Comparison of ENCODE assay signal across 9 mouse cellular contexts in the genomic region with DNA sequence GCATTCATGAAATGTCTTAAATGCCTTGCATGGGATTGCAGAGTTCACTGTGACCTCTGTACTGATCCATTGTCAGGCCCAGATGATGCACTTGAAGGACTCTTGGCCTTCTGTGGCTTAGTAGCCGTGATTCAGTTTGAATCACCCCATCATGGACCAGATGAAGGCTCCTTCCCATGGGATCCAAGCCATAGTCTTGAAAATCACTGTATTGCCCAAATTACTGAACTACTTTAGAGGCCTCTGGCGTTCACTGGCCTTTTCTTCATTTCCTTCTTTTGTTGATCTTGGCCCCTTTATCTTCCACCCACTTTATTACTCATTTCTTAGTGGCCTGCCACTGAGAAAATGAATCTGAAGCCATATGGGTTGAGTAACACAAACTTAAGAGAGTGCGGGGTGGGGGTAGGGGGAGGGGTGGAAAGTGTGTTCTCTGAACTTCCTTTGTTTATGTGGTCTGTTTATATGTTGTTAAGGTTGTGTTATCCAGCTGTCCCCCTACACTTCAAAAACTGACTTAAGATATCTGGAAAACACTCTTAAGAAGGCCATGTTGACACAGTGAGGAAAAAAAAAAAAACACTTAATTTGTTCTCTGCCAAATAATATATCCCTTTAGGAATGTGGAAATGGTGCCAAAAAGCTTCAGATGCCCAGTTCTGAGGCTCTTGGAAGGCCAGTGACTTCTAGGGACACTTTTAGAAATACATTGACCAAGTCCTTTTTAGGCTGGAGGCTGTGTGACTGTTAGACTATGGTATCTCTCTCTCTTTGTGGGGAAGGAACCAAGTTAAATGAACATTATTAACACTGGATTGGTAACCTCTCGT. TPM values are rescaled to one million over a fixed set of nuclear protein-coding genes. Genes with fewer than 3 reads are reported as not detected.
DNase-seq lines count a peak whose midpoint lies in the region; ATAC-seq and TF ChIP-seq lines count a peak whose summit lies in the region.
"Had no signal": no experiment of that assay in that cellular context is flagged by ENCODE, and none has a peak within 500 bp of the region (broad histone marks: within the 10 kb centered on the region; RNA-seq: fewer than 3 reads in every experiment).

No protein-coding gene starts in this region.

- peak; percentile 36; the same call in 1 of the 2 replicates for ATAC-seq in liver, postnatal 0 days
- peak; percentile 36 for ATAC-seq in granulocyte monocyte progenitor cell, adult 5-6 weeks (replicated peaks; ENCODE audit: poor library complexity, severe bottlenecking)
- no peak for ATAC-seq in megakaryocyte-erythroid progenitor cell, adult 5-6 weeks (replicated peaks; ENCODE audit: low FRiP score, low TSS enrichment, poor library complexity, severe bottlenecking)

- peak overlapping the region; percentile 35; the same call in 1 of the 2 replicates for H3K27ac ChIP-seq in liver, postnatal 0 days (ENCODE audit: low read depth)
- peak overlapping the region; percentile 82 for H3K27ac ChIP-seq in macrophage

- H3K27me3 ChIP-seq in liver, postnatal 0 days (ENCODE audit: insufficient read depth, low read length), result no peaks in the 10 kb centered on the region

- TF ChIP-seq EP300 in liver, postnatal 0 days (IDR thresholded peaks at IDR 0.05; ENCODE audit: low read depth), result no peak

- no peak for TF ChIP-seq CTCF in liver, postnatal 0 days (IDR thresholded peaks at IDR 0.05; ENCODE audit: low read depth)

- H3K9ac ChIP-seq in liver, postnatal 0 days (replicated peaks), result no peak overlapping the region

- no peak overlapping the region for H3K4me3 ChIP-seq in liver, postnatal 0 days (ENCODE audit: low read depth, low read length)
- no peak overlapping the region for H3K4me3 ChIP-seq in macrophage (ENCODE audit: inconsistent target)

- no peaks in the 10 kb centered on the region for H3K9me3 ChIP-seq in liver, postnatal 0 days (ENCODE audit: low read length)

- H3K4me2 ChIP-seq in liver, postnatal 0 days (ENCODE audit: low read depth, low read length), result no peak overlapping the region

- peaks cover 4% of the 10 kb centered on the region; the same call in 1 of the 2 replicates for H3K79me2 ChIP-seq in macrophage (ENCODE audit: inconsistent target)

- peak; percentile 23 for DNase-seq in liver, postnatal 0 days
- no peak for DNase-seq in liver
- peak; percentile 13 for DNase-seq in kidney, adult 18-20 months
- no peak for DNase-seq in layer of hippocampus, postnatal 10 days (ENCODE audit: low spot score in 2 of 2)
- DNase-seq in cerebellum, adult 9-10 months, result no peak
- DNase-seq: thymus, postnatal 14 days had no signal

- peaks cover 15% of the 10 kb centered on the region for H3K4me1 ChIP-seq in liver, postnatal 0 days (ENCODE audit: insufficient read depth)

- WGBS in liver, postnatal 0 days (ENCODE audit: insufficient replicate concordance), result 63% methylated on average over 4 of the region's 4 CpGs
- WGBS in macrophage (ENCODE audit: missing documents), result 64% methylated on average over 4 of the region's 4 CpGs

- H3K36me3 ChIP-seq in liver, postnatal 0 days (replicated peaks; ENCODE audit: insufficient read depth, low read length), result peaks cover 4% of the 10 kb centered on the region; the same call in 1 of the 2 replicates
- no peaks in the 10 kb centered on the region for H3K36me3 ChIP-seq in macrophage (ENCODE audit: inconsistent target)

RNA-seq across cellular contexts. Expression of a gene that starts 45.5 kb away (rescaled TPM):
- 8.2 and 8.3 TPM in 2 replicates for polyA plus RNA-seq in liver, postnatal 0 days (2015; fragmentation: Nextera tagmentation; extraction: Ambion mirVana)
- 19.6 and 29.8 TPM in 2 replicates for total RNA-seq in granulocyte monocyte progenitor cell, adult 5-6 weeks (2014; fragmentation: Nextera tagmentation)
- 15.7 and 20.3 TPM in 2 replicates for total RNA-seq in granulocyte monocyte progenitor cell, adult 5-6 weeks (2017)
- 100 to 1,000 TPM in 4 of 26 experiments, 10 to 100 TPM in 22; 12.1 to 115 (median 87.9) TPM for total RNA-seq in macrophage (2018; cell fraction: chromatin; rRNA removed)
- 10 to 100 TPM; 13.9 to 30.7 (median 23.9) TPM for total RNA-seq in macrophage (2018; cell fraction: cytosol; rRNA removed)
- 100 to 1,000 TPM in 1 of 26 experiments, 10 to 100 TPM in 25; 16.4 to 103 (median 64.1) TPM for total RNA-seq in macrophage (2018; cell fraction: nucleus; rRNA removed)
- 22.8 to 29.6 TPM (median 26.5 TPM) in 3 replicates for polyA plus RNA-seq in macrophage (2018)
- 29.9 and 41.5 TPM in 2 replicates for total RNA-seq in megakaryocyte-erythroid progenitor cell, adult 5-6 weeks (2014; fragmentation: Nextera tagmentation)
- total RNA-seq in megakaryocyte-erythroid progenitor cell, adult 5-6 weeks (2017), result 24.1 and 25.0 TPM in 2 replicates
- total RNA-seq in layer of hippocampus, postnatal 10 days (2021), result 10 to 100 TPM; 60.3 to 62.8 TPM

RNA-seq across cellular contexts. Expression of a gene that starts 46.0 kb away (rescaled TPM):
- 2.3 and 2.6 TPM in 2 replicates for polyA plus RNA-seq in liver, postnatal 0 days (2015; fragmentation: Nextera tagmentation; extraction: Ambion mirVana)
- total RNA-seq in granulocyte monocyte progenitor cell, adult 5-6 weeks (2014; fragmentation: Nextera tagmentation), result 16.0 and 25.3 TPM in 2 replicates
- total RNA-seq in granulocyte monocyte progenitor cell, adult 5-6 weeks (2017), result 8.8 and 11.6 TPM in 2 replicates
- 100 to 1,000 TPM in 20 of 26 experiments, 10 to 100 TPM in 6; 83.2 to 174 (median 112) TPM for total RNA-seq in macrophage (2018; cell fraction: chromatin; rRNA removed)
- total RNA-seq in macrophage (2018; cell fraction: cytosol; rRNA removed), result 10 to 100 TPM; 27.6 to 59.0 (median 40.2) TPM
- total RNA-seq in macrophage (2018; cell fraction: nucleus; rRNA removed), result 100 to 1,000 TPM in 5 of 26 experiments, 10 to 100 TPM in 21; 57.6 to 247 (median 86.4) TPM
- polyA plus RNA-seq in macrophage (2018), result 15.3 to 66.7 TPM (median 32.4 TPM) in 3 replicates
- total RNA-seq in megakaryocyte-erythroid progenitor cell, adult 5-6 weeks (2014; fragmentation: Nextera tagmentation), result 14.4 and 18.8 TPM in 2 replicates
- total RNA-seq in megakaryocyte-erythroid progenitor cell, adult 5-6 weeks (2017), result 10.1 and 14.1 TPM in 2 replicates
- total RNA-seq in layer of hippocampus, postnatal 10 days (2021), result 10 to 100 TPM; 30.1 to 34.4 TPM

Comparison
In these comparisons a context has a peak if more than half of its experiments do, and no peak if none do; other contexts are left out.
1. DNase-seq: peak in liver, postnatal 0 days (single experiment) and kidney, adult 18-20 months (single experiment); none in liver (single experiment), layer of hippocampus, postnatal 10 days (0 of 2) and cerebellum, adult 9-10 months (single experiment).